Mouse (Mus musculus) gastrocnemius, adult 18-20 months (tissue): ENCODE measurements around the gene Zic5. TPM values are rescaled to one million over a fixed set of nuclear protein-coding genes. Genes with fewer than 3 reads are reported as not detected.

Experiments used
- DNase-seq: peaks from one replicate; pipeline ENCODE4 v3.0.0; 2021; ENCODE audit warnings: low spot score
- total RNA-seq, 2 experiments: library from RNA; stranded (reverse); gene quantifications; 2 replicates each; pipeline ENCODE4 v1.2.3; 2021

Zic5 gene
- total RNA-seq, 2 experiments from 2014 or later: not detected

DNA sequence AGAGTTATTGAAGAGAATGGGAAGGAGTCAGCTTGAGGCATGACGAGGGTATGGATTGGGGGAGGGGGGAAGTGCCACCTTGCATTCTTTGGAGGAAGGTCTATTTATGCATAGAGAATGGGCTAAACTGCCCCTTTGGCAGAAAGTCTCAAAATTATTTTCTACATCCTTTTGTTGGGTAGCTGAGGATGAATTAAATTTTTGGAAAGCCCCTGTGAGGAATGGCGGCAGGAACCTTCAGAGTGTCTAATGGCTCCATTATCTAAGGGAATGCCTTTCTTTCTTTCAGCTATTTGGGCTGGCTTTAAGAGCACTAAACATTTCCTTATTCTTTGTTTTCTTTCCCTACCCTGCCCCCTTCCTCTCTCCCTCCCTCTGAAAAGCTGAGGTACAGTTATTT is 14.9 kb upstream of the Zic5 start:
- no peak for DNase-seq

- no peak for DNase-seq
Observed at GRCm38 (mm10) chr14:122479461-122480109, 14.1 kb upstream of the Zic5 start.

GRCm38 (mm10) chr14:122478574-122479011 is 13.1 kb upstream of the Zic5 start:
- DNase-seq: no peak

GRCm38 (mm10) chr14:122477971-122478573 is 12.6 kb upstream of the Zic5 start:
- DNase-seq: no peak

GRCm38 (mm10) chr14:122477261-122477671 is 11.8 kb upstream of the Zic5 start:
- DNase-seq: no peak

GRCm38 (mm10) chr14:122476822-122477215 is 11.3 kb upstream of the Zic5 start:
- DNase-seq: no peak

- no peak for DNase-seq
Observed at GRCm38 (mm10) chr14:122476041-122476821, 10.8 kb upstream of the Zic5 start.

DNA sequence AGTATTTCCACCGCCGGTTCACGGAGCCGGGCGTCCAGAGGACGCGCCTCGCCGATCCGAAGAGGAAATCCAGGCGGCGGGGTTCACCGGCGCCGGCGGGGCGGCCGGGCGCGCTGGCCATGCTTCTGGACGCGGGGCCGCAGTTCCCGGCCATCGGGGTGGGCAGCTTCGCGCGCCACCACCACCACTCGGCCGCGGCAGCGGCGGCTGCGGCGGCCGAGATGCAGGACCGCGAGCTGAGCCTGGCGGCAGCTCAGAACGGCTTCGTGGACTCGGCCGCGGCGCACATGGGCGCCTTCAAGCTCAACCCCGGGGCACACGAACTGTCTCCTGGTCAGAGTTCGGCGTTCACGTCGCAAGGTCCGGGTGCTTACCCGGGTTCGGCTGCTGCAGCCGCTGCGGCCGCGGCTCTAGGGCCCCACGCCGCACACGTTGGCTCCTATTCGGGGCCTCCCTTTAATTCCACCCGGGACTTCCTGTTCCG is 10.1 kb upstream of the Zic5 start:
- DNase-seq: no peak

DNA sequence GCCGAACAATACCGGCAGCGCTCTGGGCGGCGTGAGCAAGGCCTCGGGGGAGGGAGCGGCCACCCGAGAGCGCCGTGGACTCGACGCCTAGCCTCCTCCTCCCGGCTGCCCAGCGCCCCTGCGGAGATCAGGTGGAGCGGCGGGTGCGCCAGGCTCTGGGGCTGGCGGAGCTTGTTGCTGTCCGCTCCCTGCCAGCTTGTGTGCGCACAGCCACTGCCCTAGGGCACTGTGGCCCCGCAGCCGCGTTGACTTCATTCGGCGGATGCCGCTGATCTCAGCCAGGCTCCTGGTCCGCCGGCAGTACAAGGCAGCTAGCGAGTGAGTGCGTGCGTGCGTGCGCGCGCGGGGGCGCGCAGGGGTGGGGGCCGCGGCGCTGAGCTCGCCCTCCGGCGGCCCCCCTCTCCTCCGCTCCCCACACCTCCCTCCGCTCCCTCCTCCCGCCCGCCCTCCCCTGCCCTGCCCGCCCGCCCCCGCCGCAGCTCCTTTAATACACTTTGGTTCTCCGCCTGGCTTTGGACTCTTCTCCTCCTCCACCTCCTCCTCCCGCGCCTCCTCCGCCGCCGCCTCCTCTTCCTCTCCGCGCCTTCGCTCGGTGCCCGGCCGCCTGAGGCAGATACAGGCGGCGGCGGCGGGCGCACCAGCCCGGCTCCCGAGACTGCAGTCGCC is 9.5 kb upstream of the Zic5 start, which contains the start of gene Zic2:
Gene Zic2, plus strand, starts transcription at position 545 of the 666 bp plus-strand sequence.
- DNase-seq: no peak

GRCm38 (mm10) chr14:122474041-122474890 is 8.8 kb upstream of the Zic5 start:
- no peak for DNase-seq

DNA sequence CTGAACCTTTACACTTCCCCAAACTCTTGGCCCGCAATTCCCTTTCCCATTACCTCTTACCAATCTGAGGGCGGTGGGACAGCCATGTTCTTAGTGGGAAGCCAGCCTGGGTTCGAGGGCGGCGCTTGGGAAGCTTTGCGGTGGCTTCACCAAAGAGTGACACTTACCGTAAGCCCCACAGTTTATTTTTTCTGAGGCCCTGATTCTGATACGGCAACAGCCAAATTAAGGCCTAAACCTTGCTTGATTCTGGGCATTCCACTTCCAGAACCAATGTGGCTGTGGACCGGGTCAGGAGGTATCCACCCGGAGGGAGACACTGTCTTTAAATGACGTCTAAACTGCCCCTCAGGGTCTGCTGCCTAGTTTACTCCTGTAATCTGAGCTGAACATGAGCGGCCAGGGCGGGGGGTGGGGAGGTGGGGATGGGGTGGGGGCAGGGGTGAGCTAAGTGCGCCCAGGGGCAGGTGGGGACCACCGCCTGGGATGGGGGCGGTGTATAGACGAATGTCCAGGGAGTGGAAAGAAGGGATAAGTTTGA is 7.8 kb upstream of the Zic5 start:
- no peak for DNase-seq

DNA sequence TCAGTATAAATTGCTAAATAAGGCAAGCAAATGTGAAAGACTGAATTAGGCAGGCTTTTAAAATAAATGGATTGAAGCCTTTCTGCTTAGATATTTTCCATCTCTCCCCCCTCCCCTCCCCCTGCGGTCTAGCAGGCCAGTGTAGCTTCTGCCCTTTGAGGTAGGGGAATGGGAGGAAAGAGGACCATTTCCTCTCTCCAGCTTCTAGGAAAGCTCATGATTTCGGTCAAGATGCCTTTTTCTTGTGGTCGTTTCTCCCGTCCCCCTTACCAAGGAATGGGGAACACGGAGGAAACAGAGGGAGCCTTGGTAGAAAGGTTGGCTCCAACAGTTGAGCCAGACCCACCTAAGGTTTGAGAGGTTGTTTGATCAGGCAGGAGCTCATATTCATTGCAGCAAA is 7.2 kb upstream of the Zic5 start:
- DNase-seq: no peak

DNA sequence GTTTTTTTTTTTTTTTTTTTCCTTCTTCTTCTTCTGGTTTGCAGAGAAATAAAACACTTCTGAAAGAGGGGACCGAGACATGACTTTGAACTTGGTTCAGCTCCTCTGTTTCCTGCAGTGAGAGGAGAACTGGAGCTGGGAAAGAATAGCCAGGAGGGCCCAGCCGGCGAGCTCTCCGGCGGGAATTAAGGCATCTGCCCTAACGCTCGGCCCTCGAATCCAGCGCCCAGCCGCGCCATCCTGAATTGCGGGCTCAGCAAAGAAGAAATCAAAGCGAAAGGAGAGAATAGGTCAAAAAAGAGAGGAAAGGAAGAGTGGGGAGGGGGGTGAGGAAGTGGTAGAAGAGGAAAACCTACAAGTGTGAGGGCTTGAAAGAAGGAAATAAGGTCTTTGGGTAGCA is 6.7 kb upstream of the Zic5 start:
- DNase-seq: no peak

DNA sequence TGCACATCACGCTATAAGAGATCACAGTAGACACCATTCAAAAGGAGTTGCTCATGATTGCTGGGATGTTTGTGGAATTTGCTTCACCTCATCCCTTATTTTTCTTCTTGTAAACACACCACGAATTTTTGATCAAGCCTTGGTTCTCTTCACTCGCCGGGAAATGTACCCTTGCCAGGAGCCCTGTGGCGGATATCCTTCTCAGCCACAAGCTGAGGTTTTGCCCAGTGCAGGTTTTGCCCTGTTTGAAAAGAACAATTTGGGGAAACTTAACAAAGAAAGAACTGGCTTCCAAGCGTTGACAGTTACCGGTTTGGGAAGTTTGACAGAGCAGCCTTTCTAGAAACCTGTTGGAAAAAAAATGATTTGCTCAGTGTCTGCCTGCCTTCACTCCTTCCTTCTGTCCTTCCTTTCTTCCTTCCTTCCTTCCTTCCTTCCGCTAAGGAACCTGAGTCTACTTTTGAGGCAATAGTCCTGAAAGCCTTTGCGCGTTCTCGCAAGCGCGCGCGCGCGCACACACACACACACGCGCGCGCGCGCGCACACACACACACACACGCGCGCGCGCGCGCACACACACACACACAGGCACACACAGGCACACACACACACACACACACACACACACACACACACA is 6.1 kb upstream of the Zic5 start:
- no peak for DNase-seq

DNA sequence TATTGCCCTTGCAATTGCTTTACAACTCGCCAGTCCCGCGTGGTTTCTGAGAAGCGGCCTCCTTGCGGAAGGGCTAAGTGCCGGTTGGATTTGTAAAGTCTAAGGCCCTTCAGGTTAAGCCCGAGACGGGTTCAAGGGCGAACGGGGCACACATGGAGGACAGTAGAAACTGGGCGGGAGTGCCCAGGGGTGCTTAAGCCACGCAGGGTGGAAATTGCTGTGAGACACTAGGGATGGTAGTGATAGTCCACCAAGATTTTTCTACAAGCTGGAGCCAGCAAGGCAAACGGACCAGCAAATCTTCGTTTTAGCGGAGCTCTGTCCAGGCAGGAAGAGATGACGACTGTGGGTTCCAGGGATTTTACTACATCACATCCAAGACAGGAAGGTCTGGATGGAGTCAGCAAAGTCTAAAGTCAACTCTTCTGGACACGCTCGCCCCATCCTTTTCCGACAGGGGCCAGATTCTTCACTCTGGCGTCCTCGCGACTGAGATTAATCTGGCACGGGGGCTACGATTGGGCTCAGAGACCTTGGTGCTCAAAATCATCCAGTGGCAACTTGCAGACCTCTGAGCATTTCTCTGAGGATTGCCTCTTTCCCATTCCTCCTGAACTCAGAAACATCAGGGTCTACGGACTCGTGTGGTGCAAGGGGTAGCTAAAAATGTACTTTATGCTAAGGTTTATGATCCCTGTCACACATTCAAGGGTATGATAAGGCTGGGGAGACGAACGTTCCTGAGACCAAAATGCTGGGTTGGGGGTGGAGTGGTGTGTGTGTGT is 3.7 kb upstream of the Zic5 start:
- no peak for DNase-seq

DNA sequence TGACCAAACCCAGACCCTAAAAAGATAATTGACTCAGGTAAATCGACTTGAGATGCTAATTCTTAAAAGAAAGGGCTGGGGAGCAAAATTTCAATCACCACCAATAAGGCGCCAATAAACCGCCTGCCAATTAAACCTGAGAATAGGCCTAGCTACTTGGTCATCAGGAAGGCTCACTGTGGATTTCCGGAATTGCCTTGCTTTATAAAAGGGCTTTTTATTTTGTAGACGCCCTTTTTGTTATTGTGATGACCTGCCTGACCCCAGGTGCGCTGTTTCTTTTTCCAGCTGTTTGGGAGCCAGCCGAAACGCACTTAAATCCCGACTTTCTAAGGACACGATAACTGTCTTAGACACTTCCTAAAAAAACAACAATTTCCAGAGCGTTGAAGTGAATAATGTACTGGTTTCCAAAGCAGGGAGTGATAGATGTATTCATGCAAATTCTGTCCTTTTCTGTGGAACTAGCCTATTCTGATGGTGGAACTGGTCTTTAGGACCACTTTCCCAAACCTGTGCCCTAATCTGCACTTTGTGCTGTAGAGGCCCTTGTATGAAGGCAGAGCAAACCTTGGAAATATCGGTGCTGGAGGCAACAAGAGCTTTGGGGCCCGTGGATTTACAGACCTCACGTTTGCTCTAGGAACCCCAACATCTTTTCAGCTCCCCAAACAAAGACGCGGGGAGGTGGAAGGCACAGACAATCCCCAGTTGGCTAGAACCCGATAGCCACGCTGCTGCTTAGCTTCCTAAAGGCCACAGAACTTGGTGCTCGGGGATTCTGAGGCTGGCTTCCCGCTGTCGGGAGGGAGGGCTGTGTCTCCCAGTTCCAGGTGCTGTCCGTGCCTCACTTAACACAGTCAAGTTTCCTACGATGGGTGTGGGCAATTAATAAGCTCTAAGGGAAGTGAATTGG is 2.7 kb upstream of the Zic5 start:
- DNase-seq: no peak

DNA sequence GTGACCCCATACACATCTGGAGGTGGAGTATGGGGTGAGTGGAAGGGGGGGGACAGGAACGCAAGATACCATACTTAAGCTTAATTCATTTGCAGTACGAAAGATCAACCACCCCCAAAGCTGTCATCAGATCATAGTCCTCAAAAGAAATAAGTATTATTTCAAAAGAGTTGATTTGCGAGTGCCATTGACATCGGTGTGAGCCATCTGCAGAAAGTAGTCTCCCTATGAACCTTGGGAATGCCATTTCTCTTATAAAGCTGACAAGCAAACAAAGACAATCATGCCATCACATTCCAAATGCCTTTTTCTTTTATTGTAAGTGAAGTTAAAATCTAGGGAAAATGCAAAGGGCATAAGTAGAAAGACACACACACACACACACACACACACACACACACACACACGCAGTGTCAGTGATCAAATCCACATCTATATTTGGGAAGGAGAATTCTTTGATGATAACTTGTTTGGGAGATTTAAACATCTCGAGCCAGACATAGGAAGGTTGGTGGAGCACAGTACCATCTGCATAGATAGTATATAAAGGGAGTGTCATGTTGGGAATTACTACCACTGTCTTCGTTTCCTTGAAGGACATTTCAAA is 1.4 kb upstream of the Zic5 start:
- DNase-seq: no peak
